Mouse (Mus musculus) stomach, embryonic 16.5 days (tissue): ENCODE measurements around the gene Pcna. TPM values are rescaled to one million over a fixed set of nuclear protein-coding genes. Genes with fewer than 3 reads are reported as not detected.
"Not testable (repeated sequence)": the region's sequence is repeated elsewhere in the genome, so short reads cannot be mapped to it uniquely, and the experiment has no call there.

Experiments used
- ATAC-seq: fragments of 200-750 bp; cut with Nextera tagmentation; 2 replicates; pipeline ENCODE4 v1.8.0; 2017; ENCODE audit warnings: moderate number of reproducible peaks, moderate TSS enrichment; ENCODE audit not compliant: insufficient read depth, low FRiP score
- H3K27ac ChIP-seq: fragments of 300-500 bp; sonication (generic); 2 replicates; pipeline ENCODE4 v1.5.1; 2014; ENCODE audit warnings: low read length
- H3K27me3 ChIP-seq: fragments of 300-500 bp; sonication (generic); 2 replicates; pipeline ENCODE4 v1.6.1; 2014; ENCODE audit warnings: low read length, control low read depth, mixed read lengths; ENCODE audit not compliant: control insufficient read depth, insufficient read depth
- H3K36me3 ChIP-seq: fragments of 300-500 bp; sonication (generic); 2 replicates; pipeline ENCODE4 v1.6.1; 2014; ENCODE audit warnings: low read length; ENCODE audit not compliant: control insufficient read depth, insufficient read depth
- H3K4me1 ChIP-seq: fragments of 300-500 bp; sonication (generic); 2 replicates; pipeline ENCODE4 v1.6.1; 2014; ENCODE audit warnings: low read length, control low read depth, mixed read lengths; ENCODE audit not compliant: control insufficient read depth, insufficient read depth
- H3K4me2 ChIP-seq: fragments of 300-500 bp; sonication (generic); 2 replicates; pipeline ENCODE4 v1.6.1; 2014; ENCODE audit warnings: low read depth, low read length, mixed read lengths
- H3K4me3 ChIP-seq: fragments of 300-500 bp; sonication (generic); replicated peaks from 2 replicates; pipeline ENCODE4 v1.5.1; 2014; ENCODE audit warnings: mild to moderate bottlenecking, low read length
- H3K9ac ChIP-seq: fragments of 300-500 bp; sonication (generic); 2 replicates; pipeline ENCODE4 v1.6.1; 2014; ENCODE audit warnings: low read length
- H3K9me3 ChIP-seq: fragments of 300-500 bp; sonication (generic); replicated peaks from 2 replicates; pipeline ENCODE4 v1.6.1; 2016; ENCODE audit warnings: low read length, control low read depth; ENCODE audit not compliant: control insufficient read depth
- WGBS: fragments of 180-500 bp; shearing (Covaris S2); extraction: QIAGEN DNeasy Blood & Tissue Kit; methylation state at CpG from one replicate; pipeline ENCODE4 v1.1.7; 2014; 5-methylcytosine and 5-hydroxymethylcytosine counted together
- polyA plus RNA-seq: library from polyadenylated mRNA; unstranded; fragments of >200 nt; fragmentation: Nextera tagmentation; extraction: Ambion mirVana; gene quantifications from 2 replicates; pipeline ENCODE4 v1.2.1, GENCODE M21; 2015

The Pcna gene
- polyA plus RNA-seq = 197 and 208 TPM in 2 replicates

GRCm38 (mm10) chr2:132252542-132253528, at the start of gene Pcna:
TSS of gene Pcna (minus strand) at chr2:132253314.
- Histone ChIP-seq H3K4me2 (peak within 1 kb of the TSS; percentile 83), H3K27ac (peak within 1 kb of the TSS; percentile 91)
- WGBS = under 1% methylated on average over 76 of the region's 79 CpGs

GRCm38 (mm10) chr2:132301436-132301835, 48.3 kb upstream of the Pcna start:
- Histone ChIP-seq H3K4me1 (no peaks in the 10 kb centered on the region), H3K36me3 (peaks cover 14% of the 10 kb centered on the region; the same call in 1 of the 2 replicates), H3K27me3 (no peaks in the 10 kb centered on the region), H3K4me3 (no peak overlapping the region), H3K9ac (no peak overlapping the region), H3K9me3 (no peaks in the 10 kb centered on the region), H3K4me2 (no peak overlapping the region), H3K27ac (no peak overlapping the region)
- 93% methylated on average over 4 of the region's 4 CpGs for WGBS
- ATAC-seq = no peak

More at GRCm38 (mm10) chr2:132252542-132253528, at the start of gene Pcna:
- Histone ChIP-seq H3K4me1 (peaks cover 19% of the 10 kb centered on the region), H3K27me3 (no peaks in the 10 kb centered on the region), H3K9ac (peak within 1 kb of the TSS; percentile 77), H3K9me3 (no peaks in the 10 kb centered on the region), H3K36me3 (0 out of 2 replicates have a peak, but pooled peaks cover 4% of the 10 kb centered on the region), H3K4me3 (peak within 1 kb of the TSS; percentile 80)
- peak; percentile 99 for ATAC-seq

- WGBS = 92% methylated on average over 4 of the region's 4 CpGs
- H3K27ac ChIP-seq = no peak overlapping the region
- H3K4me2 ChIP-seq = no peak overlapping the region
- H3K36me3 ChIP-seq = 0 out of 2 replicates have a peak, but pooled peaks cover 20% of the 10 kb centered on the region
- no peak overlapping the region for H3K9ac ChIP-seq
- H3K4me3 ChIP-seq = no peak overlapping the region
- H3K9me3 ChIP-seq = no peaks in the 10 kb centered on the region
- H3K4me1 ChIP-seq = no peaks in the 10 kb centered on the region
- ATAC-seq = no peak
- no peaks in the 10 kb centered on the region for H3K27me3 ChIP-seq
Observed at GRCm38 (mm10) chr2:132298250-132298649, 45.1 kb upstream of the Pcna start.

GRCm38 (mm10) chr2:132293694-132294450, 40.8 kb upstream of the Pcna start:
- no peak overlapping the region for H3K27ac ChIP-seq
- no peaks in the 10 kb centered on the region for H3K27me3 ChIP-seq
- H3K4me3 ChIP-seq = no peak overlapping the region
- peaks cover 10% of the 10 kb centered on the region; the same call in 1 of the 2 replicates for H3K4me1 ChIP-seq
- WGBS = 85% methylated on average over 10 of the region's 10 CpGs
- H3K36me3 ChIP-seq = 0 out of 2 replicates have a peak, but pooled peaks cover 13% of the 10 kb centered on the region
- no peaks in the 10 kb centered on the region for H3K9me3 ChIP-seq
- no peak for ATAC-seq
- no peak overlapping the region for H3K9ac ChIP-seq
- no peak overlapping the region for H3K4me2 ChIP-seq

GRCm38 (mm10) chr2:132292083-132292482, 39.0 kb upstream of the Pcna start:
- Histone ChIP-seq H3K36me3 (0 out of 2 replicates have a peak, but pooled peaks cover 8% of the 10 kb centered on the region), H3K4me1 (peaks cover 10% of the 10 kb centered on the region; the same call in 1 of the 2 replicates), H3K4me3 (no peak overlapping the region), H3K9ac (no peak overlapping the region), H3K27ac (no peak overlapping the region), H3K27me3 (no peaks in the 10 kb centered on the region), H3K9me3 (no peaks in the 10 kb centered on the region), H3K4me2 (no peak overlapping the region)
- no peak for ATAC-seq
- 40% methylated on average over 4 of the region's 4 CpGs for WGBS

- Histone ChIP-seq H3K27me3 (no peaks in the 10 kb centered on the region), H3K4me2 (no peak overlapping the region), H3K27ac (no peak overlapping the region; the same call in 1 of the 2 replicates), H3K4me1 (peaks cover 10% of the 10 kb centered on the region; the same call in 1 of the 2 replicates), H3K4me3 (no peak overlapping the region), H3K9ac (no peak overlapping the region), H3K36me3 (0 out of 2 replicates have a peak, but pooled peaks cover 8% of the 10 kb centered on the region), H3K9me3 (no peaks in the 10 kb centered on the region)
- 75% methylated on average over 3 of the region's 3 CpGs for WGBS
- no peak for ATAC-seq
Observed at GRCm38 (mm10) chr2:132291265-132291664, 38.2 kb upstream of the Pcna start.

GRCm38 (mm10) chr2:132290808-132291207, 37.7 kb upstream of the Pcna start:
- no peak overlapping the region; the same call in 1 of the 2 replicates for H3K27ac ChIP-seq
- WGBS = 74% methylated on average over 6 of the region's 6 CpGs
- H3K4me2 ChIP-seq = no peak overlapping the region
- peaks cover 10% of the 10 kb centered on the region; the same call in 1 of the 2 replicates for H3K4me1 ChIP-seq
- ATAC-seq = no peak
- no peaks in the 10 kb centered on the region for H3K9me3 ChIP-seq
- H3K36me3 ChIP-seq = 0 out of 2 replicates have a peak, but pooled peaks cover 8% of the 10 kb centered on the region
- H3K27me3 ChIP-seq = no peaks in the 10 kb centered on the region
- H3K4me3 ChIP-seq = no peak overlapping the region
- no peak overlapping the region for H3K9ac ChIP-seq

GRCm38 (mm10) chr2:132289213-132289612, 36.1 kb upstream of the Pcna start:
- 61% methylated on average over 5 of the region's 7 CpGs for WGBS
- not testable (repeated sequence) for H3K27ac ChIP-seq, H3K4me3 ChIP-seq, H3K27me3 ChIP-seq, H3K9me3 ChIP-seq, H3K9ac ChIP-seq, H3K36me3 ChIP-seq, H3K4me2 ChIP-seq, ATAC-seq
- H3K4me1 ChIP-seq = peaks cover 19% of the 10 kb centered on the region
